Mouse (Mus musculus) MEL (cell line): ENCODE data around the gene Olfr1428.

Experiments
- CTCF ChIP-seq, 3 experiments: IDR thresholded peaks in 2 of 3; conservative IDR thresholded peaks in 1 of 3; 2 replicates each; pipeline ENCODE4 v1.5.1; 2011 to 2012; ENCODE audit warnings: low read length in 3 of 3, low read depth in 2 of 3, mild to moderate bottlenecking in 2 of 3, improper control_type of control experiment in 1 of 3, inconsistent platforms in 1 of 3, mixed read lengths in 1 of 3, moderate library complexity in 1 of 3; ENCODE audit not compliant: control insufficient read depth in 1 of 3, insufficient read depth in 1 of 3, poor library complexity in 1 of 3, severe bottlenecking in 1 of 3
- E2F4 ChIP-seq: IDR thresholded peaks from 2 replicates; pipeline ENCODE4 v1.6.1; 2011; ENCODE audit warnings: low read depth, low read length, improper control_type of control experiment, borderline replicate concordance
- EP300 ChIP-seq, 2 experiments: IDR thresholded peaks; 2 replicates each; pipeline ENCODE4 v1.6.1; 2011; ENCODE audit warnings: improper control_type of control experiment in 2 of 2, low read length in 2 of 2, low read depth in 1 of 2, mild to moderate bottlenecking in 1 of 2
- ETS1 ChIP-seq: IDR thresholded peaks from 2 replicates; pipeline ENCODE4 v1.6.1; 2012; ENCODE audit warnings: low read depth, mild to moderate bottlenecking, inconsistent platforms, low read length, improper control_type of control experiment, moderate library complexity
- GATA1 ChIP-seq: IDR thresholded peaks from 2 replicates; pipeline ENCODE4 v1.6.1; 2011; ENCODE audit warnings: low read depth, low read length, improper control_type of control experiment
- POLR2A ChIP-seq, 2 experiments: IDR thresholded peaks; 2 replicates each; pipeline ENCODE4 v1.6.1; 2011 to 2012; ENCODE audit warnings: low read length in 2 of 2, mild to moderate bottlenecking in 2 of 2, control low read depth in 1 of 2, improper control_type of control experiment in 1 of 2, low read depth in 1 of 2, moderate library complexity in 1 of 2; ENCODE audit not compliant: control insufficient read depth in 1 of 2, insufficient read depth in 1 of 2, poor library complexity in 1 of 2
- RAD21 ChIP-seq: IDR thresholded peaks from 2 replicates; pipeline ENCODE4 v1.6.1; 2011; ENCODE audit warnings: mild to moderate bottlenecking, low read depth, low read length, improper control_type of control experiment
- RCOR1 ChIP-seq: IDR thresholded peaks from 2 replicates; pipeline ENCODE4 v1.6.1; 2012; ENCODE audit warnings: low read depth, mild to moderate bottlenecking, inconsistent platforms, low read length, improper control_type of control experiment
- USF2 ChIP-seq, 2 experiments: IDR thresholded peaks; 2 replicates each; pipeline ENCODE4 v1.6.1; 2011 to 2012; ENCODE audit warnings: improper control_type of control experiment in 2 of 2, low read length in 2 of 2, borderline replicate concordance in 1 of 2, inconsistent platforms in 1 of 2, low read depth in 1 of 2, mild to moderate bottlenecking in 1 of 2; ENCODE audit not compliant: insufficient read depth in 1 of 2

DNA sequence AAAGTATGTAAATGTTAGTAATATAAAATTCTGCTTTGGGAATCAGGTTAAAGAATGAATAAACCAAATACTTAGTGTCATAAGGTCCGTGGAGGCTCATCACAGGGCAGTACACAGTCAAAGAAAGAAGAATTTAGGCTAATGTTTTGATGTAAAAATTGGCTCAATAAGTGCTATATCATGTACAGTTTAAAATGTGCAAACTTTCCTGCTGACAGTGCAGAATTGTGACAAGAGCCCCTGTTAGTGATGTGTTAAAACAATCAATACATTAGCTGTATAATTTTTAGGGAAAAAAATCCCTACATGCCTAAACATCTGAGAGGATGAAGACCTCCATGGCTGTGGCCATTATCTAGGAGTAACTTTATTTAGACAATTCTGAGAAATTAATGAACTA, 1.9 kb downstream of the Olfr1428 start:
- no peak for TF ChIP-seq CTCF (IDR thresholded peaks at IDR 0.05 in 2 of 3, conservative IDR thresholded peaks at IDR 0.05 in 1 of 3; ENCODE audit: control insufficient read depth in 1 of 3, insufficient read depth in 1 of 3, low read depth in 2 of 3, low read length in 3 of 3, poor library complexity in 1 of 3, severe bottlenecking in 1 of 3)
- TF ChIP-seq RCOR1 = no peak
- TF ChIP-seq USF2 (IDR thresholded peaks at IDR 0.05; ENCODE audit: borderline replicate concordance in 1 of 2, insufficient read depth in 1 of 2, low read depth in 1 of 2, low read length in 2 of 2) = no peak
- no peak for TF ChIP-seq E2F4
- no peak for TF ChIP-seq EP300 (IDR thresholded peaks at IDR 0.05; ENCODE audit: low read depth in 1 of 2, low read length in 2 of 2)
- TF ChIP-seq ETS1 = no peak
- TF ChIP-seq POLR2A (IDR thresholded peaks at IDR 0.05; ENCODE audit: control insufficient read depth in 1 of 2, insufficient read depth in 1 of 2, low read depth in 1 of 2, low read length in 2 of 2, poor library complexity in 1 of 2) = no peak
- TF ChIP-seq RAD21 = no peak
- no peak for TF ChIP-seq GATA1
